Mouse (Mus musculus): ENCODE measurements at regions not wholly inside any gene's neighbourhood (a gene's known extent, or its start where the extent isn't known, plus 50 kb on each side); places are given as distances from the start of the nearest gene placed in this dataset.
"Not testable (repeated sequence)": the region's sequence is repeated elsewhere in the genome, so short reads cannot be mapped to it uniquely, and the experiment has no call there.

DNA sequence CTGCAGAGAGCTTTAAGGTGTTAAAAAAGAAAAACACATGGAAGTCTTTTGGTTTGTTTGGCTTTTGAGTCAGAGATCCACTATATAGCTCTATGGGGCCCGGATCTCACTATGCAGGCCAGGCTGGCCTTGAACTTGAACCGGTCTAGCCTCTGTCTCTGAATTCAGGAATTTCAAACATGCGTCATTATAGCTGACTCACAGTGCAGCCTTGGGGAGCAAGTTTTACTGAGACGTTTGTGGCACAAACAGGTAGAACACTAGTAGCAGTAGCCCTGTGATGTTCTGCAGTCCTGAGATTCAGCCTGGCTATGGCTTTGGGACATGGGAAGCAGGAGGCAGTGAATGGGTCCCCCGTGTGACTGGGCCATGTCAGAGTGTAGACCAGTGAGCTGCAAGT, 57.5 kb upstream of the Spata13 start:
- in situ Hi-C loops (cut with MboI; ENCODE audit: unreplicated experiment in 2 of 2), result no loop called here

DNA sequence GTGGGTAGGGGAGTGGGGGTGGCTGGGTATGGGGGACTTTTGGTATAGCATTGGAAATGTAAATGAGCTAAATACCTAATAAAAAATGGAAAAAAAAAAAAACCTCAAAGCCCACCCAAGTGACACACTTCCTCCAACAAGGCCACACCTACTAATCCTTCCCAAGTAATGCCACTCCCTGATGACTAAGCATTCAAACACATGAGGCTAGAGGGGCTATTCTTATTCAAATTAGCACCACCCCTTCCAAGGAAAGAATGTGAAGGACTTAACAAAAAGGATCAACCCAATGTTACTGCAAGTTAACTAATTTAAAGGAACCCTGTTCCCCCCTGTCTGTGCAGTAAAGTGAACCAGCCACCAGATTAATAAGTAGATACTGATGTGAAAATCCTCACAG, 53.7 kb upstream of the Spata13 start:
- in situ Hi-C loops (cut with MboI; ENCODE audit: unreplicated experiment in 2 of 2), result not testable (repeated sequence)
